Mouse (Mus musculus): Measurements from ENCODE around the gene Prkag2.
"Not testable (repeated sequence)": the region's sequence is repeated elsewhere in the genome, so short reads cannot be mapped to it uniquely, and the experiment has no call there.

Gene Prkag2

GRCm38 (mm10) chr5:24869796-24870289 is 230.6 kb downstream of the Prkag2 start:
- DNase-seq (ENCODE audit: low spot score in 2 of 2): peak; percentile 75 to 77

DNA sequence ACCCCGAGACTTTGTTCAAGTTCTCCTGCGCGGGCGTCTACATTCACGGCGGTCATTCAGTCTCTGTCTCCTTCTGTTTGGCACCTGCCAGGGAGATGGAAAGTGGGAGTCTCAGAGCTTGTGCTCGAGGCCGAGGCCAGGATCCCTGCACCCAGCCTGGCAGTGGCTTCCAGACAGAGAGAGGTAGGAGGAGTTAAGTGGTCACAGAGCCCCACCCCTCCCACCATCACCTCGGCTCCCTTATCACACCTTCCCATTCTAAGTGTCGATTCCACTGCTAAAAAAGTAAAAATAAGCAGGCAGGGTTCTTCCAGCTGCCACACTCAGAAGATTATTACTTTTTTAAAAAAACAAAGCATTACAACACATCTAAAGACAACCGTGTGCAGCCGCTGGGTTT is 236.6 kb downstream of the Prkag2 start:
- DNase-seq (ENCODE audit: low spot score in 2 of 2): no peak

- no peak for DNase-seq (ENCODE audit: low spot score in 2 of 2)
Measured at GRCm38 (mm10) chr5:24861449-24861930, 239.0 kb downstream of the Prkag2 start.

- no peak for DNase-seq (ENCODE audit: low spot score in 2 of 2)
Measured at GRCm38 (mm10) chr5:24860635-24861448, 239.6 kb downstream of the Prkag2 start.

- no peak for DNase-seq (ENCODE audit: low spot score in 2 of 2)
Measured at GRCm38 (mm10) chr5:24859771-24860540, 240.5 kb downstream of the Prkag2 start.

GRCm38 (mm10) chr5:24854827-24855600 is 245.4 kb downstream of the Prkag2 start:
- DNase-seq (ENCODE audit: low spot score in 2 of 2): peak in 1 of 2 experiments; percentile 33

DNA sequence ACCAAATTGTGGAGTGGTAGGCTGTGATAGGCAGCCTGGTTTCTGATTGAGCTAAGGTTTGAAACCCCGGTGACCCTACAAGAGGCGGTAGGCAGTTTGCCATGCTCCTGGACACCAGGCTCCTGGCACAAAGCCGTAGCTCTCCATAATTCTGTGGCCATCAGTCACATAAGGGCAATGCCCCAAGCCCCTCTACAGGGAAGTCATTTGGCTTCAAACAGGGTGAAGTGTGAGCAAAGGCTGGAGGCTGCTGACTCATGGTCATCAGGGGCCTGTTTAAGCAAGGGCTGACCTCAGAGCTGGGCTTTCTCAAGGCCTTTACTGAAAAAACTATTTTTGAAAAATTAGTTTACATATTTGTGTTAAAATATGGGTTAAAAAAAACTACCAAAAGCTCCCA is 246.2 kb downstream of the Prkag2 start:
- no peak for DNase-seq (ENCODE audit: low spot score in 2 of 2)

DNA sequence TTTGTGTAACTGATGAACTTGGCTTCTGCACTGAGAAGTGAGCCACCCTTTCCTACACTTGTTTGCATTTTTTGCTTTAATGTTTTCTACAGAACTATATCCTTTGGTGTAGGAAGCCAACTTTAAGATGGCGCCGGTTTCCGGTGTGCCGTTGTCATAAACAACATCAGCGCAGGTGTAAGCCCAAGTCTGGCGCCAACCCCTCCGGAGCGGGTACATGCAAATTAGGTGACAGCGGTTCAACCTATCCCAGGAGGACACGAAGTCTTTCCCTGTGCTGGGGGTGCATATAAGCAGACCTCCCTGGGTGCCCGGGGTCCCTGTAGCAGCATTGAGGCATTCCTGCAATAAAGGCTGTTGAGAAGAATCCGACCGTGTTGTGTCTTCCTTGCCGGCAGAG is 252.2 kb downstream of the Prkag2 start:
- DNase-seq (ENCODE audit: low spot score in 2 of 2): not testable (repeated sequence)

DNA sequence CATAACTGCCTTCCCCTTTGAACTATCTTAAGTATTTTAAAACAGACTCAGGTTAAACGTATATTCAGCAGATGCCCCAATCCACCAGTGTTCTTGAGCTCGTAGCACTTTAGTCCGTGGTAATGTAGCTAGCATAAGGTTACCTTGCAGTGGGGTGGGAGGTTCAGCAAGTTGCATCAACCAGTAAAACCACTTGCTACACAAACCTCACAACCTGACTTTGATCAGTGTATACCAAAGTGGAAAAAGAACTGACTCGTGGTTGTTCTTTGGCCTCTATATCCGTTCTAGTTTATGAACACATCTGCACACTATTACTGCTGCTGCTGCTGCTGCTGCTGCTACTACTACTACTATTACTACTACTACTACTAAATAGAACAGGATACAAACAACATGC is 256.6 kb downstream of the Prkag2 start:
- DNase-seq (ENCODE audit: low spot score in 2 of 2): no peak

GRCm38 (mm10) chr5:24843103-24843475 is 257.4 kb downstream of the Prkag2 start:
- peak in 1 of 2 experiments; percentile 42 for DNase-seq (ENCODE audit: low spot score in 2 of 2)

DNA sequence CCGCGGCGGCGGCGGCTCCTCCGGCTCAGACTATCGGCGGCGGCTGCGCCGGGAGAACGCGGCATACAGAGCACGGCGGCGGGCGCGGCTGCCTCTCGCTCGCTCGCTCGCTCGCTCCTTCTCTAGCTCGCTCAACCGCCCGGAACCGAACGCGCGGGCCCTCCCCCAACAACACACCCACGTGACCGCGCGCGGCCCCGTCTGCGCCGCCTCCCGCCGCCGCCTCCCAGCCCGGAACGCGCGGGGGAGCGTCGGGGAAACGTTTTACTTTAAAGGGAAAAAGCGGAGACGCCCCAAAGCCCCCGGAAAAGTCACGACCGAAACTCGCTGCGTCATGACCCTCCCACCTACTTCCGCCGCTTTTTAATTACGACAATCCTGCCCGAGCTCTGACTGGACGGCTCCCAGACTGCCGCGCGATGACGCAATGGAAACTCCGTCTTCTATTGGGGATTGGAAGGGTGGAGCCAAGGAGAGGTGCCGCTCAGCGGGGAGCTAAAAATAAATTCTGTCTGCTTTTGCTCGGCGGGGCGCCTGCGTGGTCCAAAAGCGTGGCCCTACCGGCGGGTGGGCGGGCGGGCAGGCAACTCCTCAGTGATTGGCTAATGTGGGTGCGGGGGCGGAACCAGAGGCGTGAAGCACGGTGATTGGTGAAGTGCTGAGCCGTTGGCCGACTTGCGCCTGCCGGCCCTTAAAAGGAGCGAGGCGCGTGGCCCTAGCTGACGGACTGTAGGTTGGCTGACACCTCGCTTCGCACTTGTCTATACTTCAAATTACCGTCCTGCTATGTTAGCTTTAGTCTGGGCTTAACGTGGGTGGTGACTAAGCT is 258.0 kb downstream of the Prkag2 start, which contains the start of gene Rheb:
Rheb (minus strand) TSS at position 351 of the 829 bp plus-strand sequence.
- peak; percentile 97 for DNase-seq (ENCODE audit: low spot score in 2 of 2)

DNA sequence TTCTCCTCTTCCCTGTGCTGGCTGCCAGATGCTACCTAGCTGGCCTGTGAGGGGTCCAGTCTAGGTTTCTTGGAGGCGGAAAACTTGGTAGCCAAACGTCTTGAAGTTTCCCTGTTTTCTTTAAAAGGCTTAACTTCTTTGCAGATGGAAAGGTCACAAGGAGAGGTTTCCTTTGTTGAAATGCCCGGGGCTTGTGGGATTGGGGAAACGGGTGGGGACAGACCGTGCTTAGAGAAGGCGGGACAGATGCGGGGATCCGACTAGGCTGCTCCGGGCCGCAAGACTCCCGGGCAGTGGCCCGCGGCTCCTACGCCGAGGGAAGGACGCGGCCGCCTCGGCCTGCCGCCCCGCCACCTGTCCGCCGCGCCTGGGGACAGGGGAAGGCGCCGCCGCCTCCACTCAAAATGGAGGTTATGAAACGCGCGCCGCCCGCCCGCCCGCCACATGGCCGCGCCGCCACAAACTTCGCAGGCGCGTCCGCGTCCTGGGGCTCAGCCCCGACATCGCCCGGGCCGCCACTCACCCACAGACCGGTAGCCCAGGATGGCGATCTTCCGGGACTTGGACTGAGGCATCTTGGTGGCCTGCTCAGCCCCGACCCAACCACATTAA is 258.7 kb downstream of the Prkag2 start:
- DNase-seq (ENCODE audit: low spot score in 2 of 2): peak in 1 of 2 experiments; percentile 59

- no peak for DNase-seq (ENCODE audit: low spot score in 2 of 2)
Measured at GRCm38 (mm10) chr5:24840975-24841431, 259.4 kb downstream of the Prkag2 start.

GRCm38 (mm10) chr5:24834491-24834890 is 266.0 kb downstream of the Prkag2 start:
- DNase-seq (ENCODE audit: low spot score in 2 of 2): no peak

GRCm38 (mm10) chr5:24831912-24832311 is 268.5 kb downstream of the Prkag2 start:
- no peak for DNase-seq (ENCODE audit: low spot score in 2 of 2)

GRCm38 (mm10) chr5:24828446-24828845 is 272.0 kb downstream of the Prkag2 start:
- no peak for DNase-seq (ENCODE audit: low spot score in 2 of 2)

GRCm38 (mm10) chr5:24827173-24827572 is 273.3 kb downstream of the Prkag2 start:
- no peak for DNase-seq (ENCODE audit: low spot score in 2 of 2)

GRCm38 (mm10) chr5:24826056-24826770 is 274.2 kb downstream of the Prkag2 start:
- no peak for DNase-seq (ENCODE audit: low spot score in 2 of 2)

DNA sequence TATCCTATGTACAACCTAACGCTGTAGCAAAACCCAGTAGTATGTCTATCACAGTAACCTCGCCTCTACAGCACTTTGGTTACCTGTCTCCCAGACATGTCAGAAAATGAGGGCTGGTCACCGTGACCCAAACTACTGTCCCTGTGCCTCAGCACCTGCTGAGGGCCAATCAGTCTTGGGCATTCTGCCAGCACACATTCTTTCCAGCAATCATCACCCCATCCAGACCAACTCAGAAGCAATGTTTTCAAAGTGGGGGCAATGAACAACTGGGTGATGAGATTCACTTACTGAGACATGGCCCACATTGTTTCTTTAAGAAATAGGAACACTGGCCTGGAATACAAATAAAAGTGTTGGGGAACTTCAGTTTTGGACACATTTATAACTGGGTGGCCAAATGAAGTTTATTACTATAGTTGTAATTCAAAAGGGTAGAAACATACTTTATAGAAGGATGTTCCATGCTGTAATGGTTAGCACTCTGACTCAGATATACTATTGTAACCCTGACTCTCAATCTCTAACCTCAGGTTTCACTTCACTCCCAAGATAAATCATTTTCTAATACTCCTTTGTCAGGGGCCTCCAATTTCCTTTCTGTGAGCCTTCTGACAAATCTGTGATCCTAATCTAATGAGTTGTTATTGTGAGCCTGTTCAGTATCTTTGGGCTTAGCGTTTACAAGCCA is 274.9 kb downstream of the Prkag2 start:
- DNase-seq (ENCODE audit: low spot score in 2 of 2): no peak
